Mouse (Mus musculus): ENCODE results near the gene Haus5.

Gene Haus5

DNA sequence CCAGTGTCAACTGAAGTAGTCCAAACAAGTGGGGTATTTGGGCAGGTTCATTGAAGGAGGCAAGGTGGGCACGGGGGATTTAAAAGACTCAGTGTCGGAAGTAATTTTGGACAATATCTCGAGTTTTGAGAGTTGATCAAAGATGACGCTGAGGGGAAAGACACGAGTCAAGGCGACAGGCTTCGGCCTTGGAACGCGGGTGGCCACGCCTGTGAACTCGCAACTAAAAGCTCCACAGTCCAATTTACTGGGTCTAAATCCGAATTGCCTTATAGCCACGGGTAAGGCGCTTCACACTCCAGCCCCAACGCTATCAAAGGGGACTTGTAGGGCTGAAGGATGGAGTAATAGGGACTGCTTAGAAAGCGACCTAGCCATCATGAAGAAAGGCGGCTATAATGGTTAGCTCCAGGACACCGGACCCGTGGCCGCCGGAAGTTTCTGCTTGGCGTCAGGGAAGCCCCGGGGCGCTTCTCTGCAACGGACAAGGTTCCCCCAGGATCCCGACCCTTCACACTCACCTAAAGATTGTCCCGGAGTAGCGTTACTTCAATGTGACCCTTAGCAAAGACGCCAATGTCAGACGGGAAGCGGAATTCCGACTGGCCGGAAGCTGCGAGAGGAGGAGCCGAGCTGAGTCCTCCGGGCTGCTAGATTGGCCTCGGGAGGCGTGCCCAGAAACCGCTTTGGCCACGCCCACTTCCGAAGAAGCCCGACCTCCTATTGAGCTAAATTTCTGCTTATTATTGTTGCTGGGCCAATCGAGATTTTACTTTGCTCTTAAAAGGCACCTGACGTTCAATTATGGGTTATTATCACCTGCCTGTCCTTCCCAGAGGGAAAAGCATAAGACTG is 39.0 kb downstream of the Haus5 start, which contains the start of gene Cox6b1:
TSS of gene Cox6b1 (minus strand) at position 622 of the 855 bp plus-strand sequence.
- DNase-seq (ENCODE audit: low spot score): peak; percentile 70

- no peak for DNase-seq (ENCODE audit: low spot score)
Observed at GRCm38 (mm10) chr7:30619202-30619601, 45.6 kb downstream of the Haus5 start.

- no peak for DNase-seq (ENCODE audit: low spot score)
Observed at GRCm38 (mm10) chr7:30618658-30619057, 46.1 kb downstream of the Haus5 start.

DNA sequence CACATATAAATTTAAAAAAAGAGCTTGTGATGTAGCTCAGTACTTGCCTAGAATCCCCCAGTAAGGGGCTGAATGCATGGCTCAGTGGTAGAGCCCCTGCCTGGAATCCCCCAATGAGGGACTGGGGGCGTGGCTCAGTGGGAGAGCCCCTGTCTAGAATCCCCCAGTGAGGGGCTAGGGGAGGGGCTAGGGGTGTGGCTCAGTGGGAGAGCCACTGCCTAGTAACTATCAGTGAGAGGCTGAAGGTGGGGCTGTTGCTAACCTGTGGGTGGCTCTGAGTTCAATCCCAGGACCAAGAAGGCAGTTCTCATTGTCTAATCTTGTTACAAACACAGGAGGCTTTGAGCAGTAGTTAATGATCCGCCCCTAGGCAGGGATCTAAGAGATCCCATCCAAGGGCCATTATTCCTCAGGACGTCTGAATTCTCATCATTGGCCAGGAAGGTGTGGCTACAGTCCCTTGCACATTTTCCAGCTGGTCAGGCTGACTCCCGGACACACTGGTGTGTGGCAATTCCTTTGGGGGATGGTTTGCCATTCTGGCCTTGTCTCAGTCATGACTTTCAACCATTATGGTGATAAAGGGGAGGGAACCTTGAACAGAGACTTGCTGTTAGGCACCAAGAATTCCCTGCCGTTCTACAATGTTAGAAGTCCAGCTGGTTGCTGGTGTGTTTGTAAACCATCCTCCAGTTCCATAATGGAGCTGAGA is 49.6 kb downstream of the Haus5 start:
- no peak for DNase-seq (ENCODE audit: low spot score)

- DNase-seq (ENCODE audit: low spot score): no peak
Observed at GRCm38 (mm10) chr7:30614454-30614853, 50.3 kb downstream of the Haus5 start.

- DNase-seq (ENCODE audit: low spot score): no peak
Observed at GRCm38 (mm10) chr7:30613529-30614112, 51.2 kb downstream of the Haus5 start.

- DNase-seq (ENCODE audit: low spot score): no peak
Observed at GRCm38 (mm10) chr7:30612654-30613402, 52.0 kb downstream of the Haus5 start, which contains the start of gene Upk1a. TSS of gene Upk1a (minus strand) at chr7:30612847.

DNA sequence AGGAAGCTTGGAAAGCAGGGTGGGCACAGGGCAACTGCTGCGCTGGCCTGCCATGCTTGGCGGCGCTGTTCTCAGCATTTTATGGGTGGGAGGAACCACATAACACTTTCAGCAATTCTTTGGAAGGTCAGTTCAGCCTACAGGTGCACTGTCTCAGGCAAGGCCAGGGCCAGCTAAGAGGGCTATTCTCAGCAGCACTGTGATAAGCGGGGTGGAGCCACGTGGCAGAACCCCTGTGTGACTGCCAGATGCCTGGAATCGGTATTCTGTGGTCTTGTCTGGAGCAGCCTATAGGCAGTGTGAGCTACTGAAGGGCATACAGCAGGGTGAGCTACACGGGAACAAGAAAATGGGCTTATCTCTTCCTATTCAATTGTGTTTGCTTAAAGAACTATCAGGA is 54.8 kb downstream of the Haus5 start:
- DNase-seq (ENCODE audit: low spot score): no peak

GRCm38 (mm10) chr7:30608476-30608875 is 56.3 kb downstream of the Haus5 start:
- DNase-seq (ENCODE audit: low spot score): no peak

GRCm38 (mm10) chr7:30607706-30608309 is 57.0 kb downstream of the Haus5 start:
- DNase-seq (ENCODE audit: low spot score): no peak

DNA sequence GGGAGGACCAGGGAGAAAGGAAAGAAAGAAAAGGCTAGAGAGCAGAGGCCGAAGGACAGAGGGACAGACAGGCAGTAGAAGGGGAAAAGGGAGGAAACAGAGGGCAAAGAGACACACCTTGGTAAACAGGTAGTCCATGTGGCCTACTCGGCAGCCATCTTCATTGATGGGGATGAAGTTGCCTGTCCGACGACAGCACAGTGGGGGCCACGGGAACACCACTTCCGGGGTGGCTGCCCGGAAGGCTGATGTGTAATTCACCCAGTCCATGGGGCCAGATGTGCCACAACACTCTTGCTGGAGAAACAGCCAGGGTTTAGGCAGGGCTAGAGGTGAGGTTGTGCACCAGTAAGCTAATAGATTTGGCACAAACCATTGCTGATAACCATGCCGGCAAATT is 59.9 kb downstream of the Haus5 start:
- DNase-seq (ENCODE audit: low spot score): no peak

- no peak for DNase-seq (ENCODE audit: low spot score)
Observed at GRCm38 (mm10) chr7:30604424-30604823, 60.4 kb downstream of the Haus5 start.
